Mouse (Mus musculus) heart, adult 18-20 months (tissue): ENCODE measurements around the gene Pip5k1c. TPM values are rescaled to one million over a fixed set of nuclear protein-coding genes. Genes with fewer than 3 reads are reported as not detected.

Experiments used
- DNase-seq, 2 experiments: peaks; one replicate each; pipeline ENCODE4 v3.0.0; 2021 to 2022; ENCODE audit warnings: mixed read lengths in 1 of 2
- total RNA-seq, 2 experiments: library from RNA; stranded (reverse); gene quantifications; 2 replicates each; pipeline ENCODE4 v1.2.3; 2021

The Pip5k1c gene
- total RNA-seq, 2 experiments from 2014 or later = 23.1 to 25.6 TPM

- DNase-seq = peak; percentile 38 to 42
These were observed 10.0 kb downstream of the Pip5k1c start for GRCm38 (mm10) chr10:81302781-81303218.

GRCm38 (mm10) chr10:81303258-81303657, 10.5 kb downstream of the Pip5k1c start:
- DNase-seq = peak in 1 of 2 experiments; percentile 44

GRCm38 (mm10) chr10:81303761-81304160, 11.0 kb downstream of the Pip5k1c start:
- peak in 1 of 2 experiments; percentile 13 for DNase-seq

GRCm38 (mm10) chr10:81304597-81305238, 12.0 kb downstream of the Pip5k1c start:
- DNase-seq = peak; percentile 53 to 73

- DNase-seq = no peak
These were observed 12.9 kb downstream of the Pip5k1c start for GRCm38 (mm10) chr10:81305663-81306062.

GRCm38 (mm10) chr10:81306173-81306668, 13.5 kb downstream of the Pip5k1c start:
- no peak for DNase-seq

- no peak for DNase-seq
These were observed 14.3 kb downstream of the Pip5k1c start for GRCm38 (mm10) chr10:81306837-81307682.

- DNase-seq = no peak
These were observed 16.8 kb downstream of the Pip5k1c start for GRCm38 (mm10) chr10:81309571-81309970.

GRCm38 (mm10) chr10:81313581-81313980, 20.8 kb downstream of the Pip5k1c start:
- DNase-seq = no peak

- DNase-seq = no peak
These were observed 21.4 kb downstream of the Pip5k1c start for GRCm38 (mm10) chr10:81314201-81314600.

- no peak for DNase-seq
These were observed 22.8 kb downstream of the Pip5k1c start for GRCm38 (mm10) chr10:81315587-81315986.

- DNase-seq = no peak
These were observed 23.7 kb downstream of the Pip5k1c start for GRCm38 (mm10) chr10:81316338-81317060.

- DNase-seq = no peak
These were observed 24.5 kb downstream of the Pip5k1c start for GRCm38 (mm10) chr10:81317273-81317672.

GRCm38 (mm10) chr10:81318589-81319329, 26.0 kb downstream of the Pip5k1c start:
- peak in 1 of 2 experiments; percentile 48 for DNase-seq

- DNase-seq = peak in 1 of 2 experiments; percentile 42
These were observed 26.6 kb downstream of the Pip5k1c start for GRCm38 (mm10) chr10:81319330-81319699.

- DNase-seq = no peak
These were observed 27.2 kb downstream of the Pip5k1c start for GRCm38 (mm10) chr10:81319741-81320549.

- peak; percentile 99 to 100 for DNase-seq
These were observed 28.0 kb downstream of the Pip5k1c start, which contains the start of gene Cactin for GRCm38 (mm10) chr10:81320550-81321347. Gene Cactin (plus strand): TSS chr10:81321103.

- no peak for DNase-seq
These were observed 28.7 kb downstream of the Pip5k1c start for GRCm38 (mm10) chr10:81321436-81321835.

- DNase-seq = no peak
These were observed 29.7 kb downstream of the Pip5k1c start for GRCm38 (mm10) chr10:81322444-81322843.
